Mouse (Mus musculus) frontal cortex, adult (tissue): ENCODE measurements around the gene Gpc6.

Experiments
- ATAC-seq: cut with Nextera tagmentation; 2 replicates; pipeline ENCODE4 v1.9.2; 2017; ENCODE audit warnings: mild to moderate bottlenecking, moderate library complexity, mixed read lengths; ENCODE audit not compliant: low TSS enrichment

The Gpc6 gene

DNA sequence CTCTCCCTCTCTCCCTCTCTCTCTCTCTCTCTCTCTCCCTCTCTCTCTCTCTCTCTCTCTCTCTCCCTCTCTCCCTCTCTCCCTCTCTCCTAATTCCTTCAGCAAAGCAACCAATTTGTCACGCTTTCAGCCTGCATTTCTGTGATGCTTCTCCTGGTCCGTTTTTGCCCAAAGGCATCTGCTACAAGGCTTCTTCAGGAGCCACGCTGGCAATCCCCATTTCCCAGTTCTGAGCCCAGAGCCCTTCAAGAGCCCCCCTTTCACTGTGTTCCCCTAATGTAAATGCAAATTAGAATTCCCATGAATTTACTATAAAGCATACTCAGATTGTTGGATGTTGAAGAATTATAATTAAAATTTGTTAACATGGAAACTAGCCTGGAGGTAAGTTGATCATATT lies 686.0 kb downstream of the Gpc6 start:
- ATAC-seq: no peak

DNA sequence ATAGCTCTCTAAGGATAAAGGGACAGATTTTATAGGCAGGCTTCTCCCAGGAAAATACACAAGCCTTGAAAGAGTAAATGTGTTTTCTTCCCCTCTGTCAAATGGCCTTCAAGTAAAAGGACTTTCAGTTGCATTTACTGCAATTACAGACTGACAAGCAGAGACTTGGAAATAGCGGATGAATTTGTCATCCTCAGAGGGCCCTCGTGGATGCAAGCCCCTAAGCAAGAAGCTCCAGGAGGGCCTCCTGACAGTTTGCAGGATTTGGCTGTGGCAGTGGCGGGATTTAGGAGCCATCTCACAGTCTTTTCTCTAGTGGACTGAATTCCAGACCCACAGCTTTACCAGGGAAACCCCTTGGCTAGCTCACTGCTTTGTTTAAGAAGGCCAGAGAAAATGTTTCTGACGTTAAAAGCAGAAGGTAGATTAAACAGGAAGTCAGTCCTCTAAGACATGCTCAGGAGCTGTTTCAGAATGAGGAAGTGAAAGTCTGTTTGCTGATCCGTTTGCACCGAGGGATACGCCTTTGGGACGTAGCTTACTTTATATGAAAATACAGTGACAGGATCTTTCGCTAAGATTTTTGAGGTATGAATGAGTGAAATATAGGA lies 700.1 kb downstream of the Gpc6 start:
- ATAC-seq: no peak

DNA sequence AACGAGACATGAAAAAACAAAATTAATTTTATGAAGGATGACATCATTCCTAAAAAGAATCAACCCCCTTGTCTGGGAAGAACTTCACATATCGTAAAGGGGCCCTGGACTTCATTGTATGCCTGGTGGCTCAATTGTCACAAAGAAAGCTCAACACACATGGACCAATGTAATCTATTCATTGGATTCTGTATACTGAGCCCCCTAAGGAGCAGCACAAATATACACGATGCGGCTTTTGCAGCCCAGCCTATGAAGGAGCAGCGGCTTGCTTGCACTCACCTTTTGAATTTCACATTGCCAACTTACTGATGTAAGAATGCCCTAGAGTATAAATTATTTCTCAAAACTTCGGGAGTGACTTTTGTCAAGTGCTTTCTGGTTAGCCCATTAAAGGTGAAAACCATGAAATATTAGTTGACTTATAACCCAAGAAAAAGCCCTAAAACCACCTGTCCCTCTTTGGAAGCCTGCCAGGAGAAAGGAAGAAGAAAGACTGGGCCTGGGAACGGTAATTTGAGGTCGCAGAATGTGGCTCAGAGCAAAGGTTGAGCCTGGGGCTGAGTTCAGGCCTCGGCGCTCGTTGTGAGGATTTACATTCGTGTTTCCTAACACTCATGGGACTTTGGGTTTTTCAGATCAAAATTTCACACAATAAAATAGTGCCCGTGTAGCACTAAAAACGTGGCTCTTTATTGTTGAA lies 709.3 kb downstream of the Gpc6 start:
- no peak for ATAC-seq

DNA sequence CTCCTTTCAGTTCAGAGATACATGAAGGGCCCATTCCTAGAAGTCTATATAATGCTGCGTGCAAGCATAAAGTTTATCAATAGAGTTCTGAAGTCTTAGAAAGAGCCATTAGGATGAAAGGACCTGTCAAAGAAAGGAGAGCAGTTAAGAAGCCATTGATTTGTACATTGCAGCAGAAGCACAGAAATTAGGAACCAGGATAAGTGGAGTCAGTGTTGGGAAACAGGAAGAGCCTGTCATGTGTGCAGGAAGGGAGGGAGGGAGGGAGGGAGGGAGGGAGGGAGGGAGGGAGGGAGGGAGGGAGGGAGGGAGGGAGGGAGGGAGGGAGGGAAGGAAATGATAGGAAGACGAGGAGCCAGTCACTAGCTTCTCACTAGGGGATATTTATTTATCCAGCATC lies 716.7 kb downstream of the Gpc6 start:
- no peak for ATAC-seq

DNA sequence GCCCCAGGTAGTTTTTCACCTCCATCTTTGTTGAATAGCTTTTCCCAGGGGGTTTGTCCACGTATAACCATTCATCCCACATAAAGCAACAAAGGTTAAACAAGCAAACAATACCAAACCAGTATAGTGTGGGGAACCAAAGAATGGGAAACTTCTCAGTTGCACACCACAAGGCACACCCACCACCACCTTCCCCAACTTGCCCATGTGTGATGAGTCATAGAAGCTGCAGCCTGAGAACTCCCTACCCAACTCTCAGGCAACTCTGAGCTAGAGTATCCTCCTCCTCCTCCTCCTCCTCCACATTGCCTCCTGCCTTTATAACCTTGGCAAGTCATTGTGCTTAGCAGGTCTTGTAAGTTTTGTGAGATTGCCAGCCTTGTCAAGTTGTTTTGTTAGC lies 718.0 kb downstream of the Gpc6 start:
- ATAC-seq: no peak

DNA sequence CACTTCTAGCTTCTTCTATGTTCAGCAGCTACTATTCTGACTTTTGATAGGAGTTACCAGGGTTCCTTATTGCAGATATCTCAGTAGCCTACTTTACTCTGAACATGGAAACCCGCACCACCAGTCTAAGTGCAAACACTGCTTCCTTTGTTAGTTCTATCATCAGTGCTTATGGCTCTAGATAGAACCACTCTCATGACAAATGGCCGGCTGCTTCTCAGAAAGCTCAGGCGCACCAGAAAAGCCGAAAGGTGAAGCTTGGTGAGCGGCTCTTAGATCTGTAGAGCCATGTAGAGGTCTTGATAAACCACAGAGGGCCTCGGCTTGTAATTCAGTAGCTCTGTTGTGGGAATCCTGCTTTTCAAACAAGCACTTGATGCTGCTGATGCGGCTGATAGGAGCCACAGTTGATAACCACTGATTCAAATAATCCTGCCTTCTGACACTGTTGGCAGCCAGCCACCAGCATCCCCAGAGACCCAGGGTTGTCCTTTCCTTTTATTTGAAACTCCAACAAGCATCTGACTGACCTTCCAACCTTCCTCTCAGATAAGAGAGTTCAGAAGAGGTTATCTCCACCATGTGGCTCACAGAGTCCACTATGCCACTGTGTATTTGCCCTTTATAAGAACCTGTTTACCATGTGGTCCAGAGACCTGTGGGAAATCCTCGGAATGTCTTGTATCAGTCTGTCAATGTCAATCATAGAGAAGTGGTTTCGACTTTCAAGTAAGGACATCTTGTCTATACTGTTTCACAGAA lies 723.3 kb downstream of the Gpc6 start:
- no peak for ATAC-seq

DNA sequence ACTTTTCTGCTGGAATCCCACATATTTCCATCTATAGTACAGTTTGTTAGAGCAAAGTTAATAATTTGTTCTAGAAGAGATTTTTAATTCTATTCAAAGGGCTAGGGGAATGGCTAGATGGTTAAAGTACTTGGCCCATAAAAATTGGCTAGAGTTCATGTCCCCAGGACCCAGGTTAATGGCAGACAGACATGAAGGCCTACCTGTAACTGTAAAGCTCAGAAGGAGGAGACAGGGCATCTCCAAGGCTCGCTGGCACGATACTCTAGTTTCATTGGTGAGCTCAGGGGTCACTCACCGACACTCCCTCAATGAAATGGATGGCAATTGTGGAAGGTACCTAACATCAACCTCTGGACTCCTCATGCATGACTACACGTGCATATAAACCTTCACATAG lies 725.0 kb downstream of the Gpc6 start:
- ATAC-seq: no peak

DNA sequence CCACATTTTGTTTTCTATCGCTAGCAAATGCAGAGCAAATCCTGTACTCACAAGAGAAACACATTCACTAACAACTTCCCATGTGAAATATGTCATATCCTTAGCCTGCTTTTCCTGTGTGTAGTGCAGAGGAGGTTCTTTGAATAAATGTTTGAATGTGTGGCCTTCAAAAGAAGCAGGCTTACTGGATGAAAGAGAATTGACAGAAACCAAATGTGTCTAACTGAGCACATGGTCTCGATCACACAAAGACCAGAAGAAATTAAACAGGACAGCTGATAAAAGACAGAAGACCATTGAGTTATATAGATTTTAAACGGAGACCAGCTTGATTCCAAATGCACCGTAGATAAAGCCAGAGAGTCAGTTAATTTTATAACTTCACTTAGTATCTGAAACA lies 726.2 kb downstream of the Gpc6 start:
- no peak for ATAC-seq

DNA sequence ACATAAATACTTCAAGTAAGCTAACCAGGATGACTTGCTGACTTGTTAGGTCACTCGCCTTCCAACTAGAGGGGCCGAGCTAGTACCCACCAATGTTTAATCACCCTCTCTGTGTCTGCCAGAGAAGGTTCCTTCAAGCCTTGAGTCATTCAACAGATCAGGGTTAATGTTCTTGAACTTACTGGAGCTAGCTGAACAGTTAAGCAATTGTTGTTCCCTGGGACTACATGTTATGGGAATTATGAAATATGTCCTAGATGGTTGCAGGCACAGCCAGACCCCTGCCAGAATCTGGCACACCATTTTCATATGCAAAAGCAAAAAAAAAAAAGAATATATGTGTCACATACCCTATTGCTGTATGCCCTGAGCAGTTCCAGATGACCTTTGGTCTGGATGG lies 726.8 kb downstream of the Gpc6 start:
- no peak for ATAC-seq

DNA sequence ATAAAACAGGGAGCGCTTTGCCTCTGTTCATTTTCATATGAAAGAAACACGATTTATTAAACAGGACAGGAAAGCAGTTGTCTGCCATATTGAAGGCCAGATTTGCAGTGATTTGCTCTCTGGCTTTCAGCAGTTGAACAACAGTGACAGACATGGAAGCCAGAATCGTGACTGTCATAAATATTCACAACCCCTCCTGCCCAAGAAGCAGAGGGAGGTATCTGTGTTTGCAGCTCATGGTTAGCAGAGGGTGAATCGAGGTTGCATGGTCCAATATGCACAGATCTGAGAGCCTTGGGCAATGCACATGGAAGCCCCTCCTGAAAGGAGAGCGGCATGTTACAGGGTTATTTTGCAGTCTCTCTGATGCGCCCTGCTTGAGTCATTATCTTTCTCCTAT lies 730.3 kb downstream of the Gpc6 start:
- no peak for ATAC-seq

DNA sequence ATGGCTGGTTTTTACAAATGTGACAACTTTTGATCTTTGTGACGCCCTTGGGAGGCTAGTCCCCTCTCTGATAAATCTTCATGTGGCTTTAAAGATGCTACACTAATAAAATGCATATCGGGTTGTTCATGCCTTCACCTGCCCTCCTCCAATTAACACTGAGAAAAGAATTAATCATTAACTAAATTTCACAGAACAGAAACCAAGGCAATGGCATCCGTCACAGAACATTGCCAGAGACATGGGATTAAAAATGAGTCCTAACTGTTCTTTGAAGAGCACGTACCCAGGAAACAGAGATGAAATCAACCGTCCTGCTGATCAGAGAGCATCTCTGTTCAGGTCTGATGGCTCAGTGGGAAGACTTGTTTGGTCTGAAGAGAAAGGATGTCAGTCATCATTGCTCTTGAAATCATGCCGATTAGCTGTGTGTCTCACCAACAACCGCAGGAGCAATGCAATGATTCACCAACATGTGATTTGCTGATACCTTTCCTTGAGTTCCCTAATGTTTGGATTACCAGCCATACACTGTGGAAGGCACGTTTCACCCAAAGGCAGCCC lies 734.2 kb downstream of the Gpc6 start:
- ATAC-seq: no peak

DNA sequence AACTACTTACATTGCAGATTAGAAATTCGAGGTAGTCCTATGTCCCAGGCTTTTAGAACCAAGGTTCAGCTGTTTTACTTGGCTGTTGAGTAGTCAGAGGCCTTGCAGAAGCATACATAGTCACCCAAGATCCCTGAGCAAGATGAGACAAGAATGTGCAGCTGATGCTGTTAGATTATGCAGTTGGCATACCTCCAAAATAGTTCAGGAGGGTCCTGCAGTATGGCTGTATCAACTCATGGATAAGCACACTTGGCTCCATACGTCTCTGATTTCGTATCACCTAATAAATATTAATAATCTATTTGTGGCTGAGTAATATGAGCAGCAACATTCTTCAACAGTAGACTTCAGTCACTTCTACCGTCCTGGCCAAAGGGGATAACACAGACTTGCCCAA lies 737.1 kb downstream of the Gpc6 start:
- no peak for ATAC-seq

DNA sequence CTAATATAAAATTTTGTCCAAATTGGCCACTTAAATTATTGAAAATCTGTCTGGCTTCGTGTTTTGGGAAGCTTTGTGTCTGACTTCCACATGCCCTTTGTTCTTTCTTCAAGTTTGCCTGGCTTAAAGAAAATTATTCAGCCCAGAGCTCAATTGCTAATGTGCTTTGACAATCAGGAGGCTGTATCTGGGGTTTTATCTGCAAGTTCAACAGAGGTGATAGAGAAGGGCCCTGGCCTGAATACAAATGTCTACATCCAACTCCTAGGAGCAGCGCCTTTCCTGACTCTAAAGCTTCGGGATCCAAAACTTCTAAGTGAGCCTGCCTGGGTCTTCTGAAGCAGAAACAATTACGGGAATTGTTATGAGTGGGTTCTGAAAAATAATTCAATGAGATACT lies 739.7 kb downstream of the Gpc6 start:
- no peak for ATAC-seq

DNA sequence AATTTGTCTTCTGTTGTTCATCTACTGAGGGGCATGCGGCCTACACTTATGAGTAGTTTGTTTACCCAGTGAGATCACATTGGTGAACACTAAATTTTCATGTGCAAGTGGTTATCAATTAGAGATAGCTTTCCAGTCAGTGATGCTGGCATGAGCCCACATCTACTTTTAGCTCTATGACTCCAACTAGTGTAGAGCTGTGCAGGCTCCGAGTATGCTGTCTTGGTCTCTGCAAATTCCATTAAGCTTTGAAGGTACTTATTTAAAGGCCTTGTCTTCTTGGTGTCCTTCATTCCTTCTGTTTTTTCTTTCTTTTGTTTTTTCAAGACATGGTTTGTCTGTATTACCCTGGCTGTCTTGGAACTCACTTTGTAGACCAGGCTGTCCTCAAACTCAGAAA lies 741.0 kb downstream of the Gpc6 start:
- no peak for ATAC-seq

DNA sequence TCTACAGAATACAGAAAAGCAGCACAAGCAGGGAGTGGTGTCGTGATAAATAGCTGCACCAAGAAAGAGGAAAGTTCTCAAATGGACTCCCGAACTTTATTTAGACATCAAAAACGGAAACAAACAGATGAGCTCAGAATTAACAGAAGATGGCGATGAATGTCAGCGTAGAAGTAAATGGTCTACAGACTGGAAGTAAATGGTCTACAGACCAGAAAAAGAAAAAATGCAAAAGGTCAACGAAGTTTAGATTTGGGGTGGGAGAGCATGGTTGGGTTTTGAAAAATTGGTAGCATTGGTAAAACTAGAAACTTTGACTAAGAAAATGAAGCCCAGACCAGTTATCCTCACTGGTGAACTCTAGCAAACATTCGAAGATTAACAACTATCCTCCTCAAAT lies 748.4 kb downstream of the Gpc6 start:
- ATAC-seq: no peak

DNA sequence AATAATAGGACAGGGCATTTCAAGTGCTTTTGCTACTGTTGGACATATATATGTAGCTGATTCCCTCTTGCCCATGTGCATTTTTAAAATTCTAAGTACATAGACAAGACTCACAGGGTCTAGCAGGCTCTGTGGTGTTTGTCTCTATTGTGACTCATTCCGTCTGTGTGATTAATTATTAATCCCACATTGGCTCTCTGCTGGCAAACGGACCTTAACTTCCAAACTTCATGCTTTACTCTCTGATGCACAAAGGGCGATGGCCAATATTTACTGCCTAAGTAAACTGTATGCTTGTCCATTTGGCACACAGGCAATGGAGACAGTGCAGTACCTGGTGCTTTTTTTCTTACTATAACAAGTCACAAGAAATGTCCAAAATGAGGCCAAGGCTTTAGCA lies 749.4 kb downstream of the Gpc6 start:
- no peak for ATAC-seq

DNA sequence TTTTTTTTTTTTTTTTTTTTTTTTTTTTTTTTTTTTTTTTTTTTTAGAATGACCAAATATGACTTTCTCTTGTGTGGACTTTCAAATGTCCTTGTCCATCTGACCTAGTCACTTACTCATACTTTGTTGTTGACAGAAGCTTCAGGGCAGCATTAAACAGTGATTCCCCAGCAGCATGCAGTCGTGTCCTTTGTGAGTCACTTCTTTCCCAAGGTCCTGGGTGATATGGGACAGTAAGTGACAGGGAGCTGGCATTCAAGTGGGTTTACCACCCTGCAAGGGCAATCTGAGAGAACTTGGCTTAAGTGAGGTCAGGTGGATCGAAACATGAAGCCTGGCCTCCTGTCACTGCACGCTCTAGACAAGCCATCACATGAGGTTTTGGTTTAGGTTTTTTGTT lies 754.8 kb downstream of the Gpc6 start:
- no peak for ATAC-seq

DNA sequence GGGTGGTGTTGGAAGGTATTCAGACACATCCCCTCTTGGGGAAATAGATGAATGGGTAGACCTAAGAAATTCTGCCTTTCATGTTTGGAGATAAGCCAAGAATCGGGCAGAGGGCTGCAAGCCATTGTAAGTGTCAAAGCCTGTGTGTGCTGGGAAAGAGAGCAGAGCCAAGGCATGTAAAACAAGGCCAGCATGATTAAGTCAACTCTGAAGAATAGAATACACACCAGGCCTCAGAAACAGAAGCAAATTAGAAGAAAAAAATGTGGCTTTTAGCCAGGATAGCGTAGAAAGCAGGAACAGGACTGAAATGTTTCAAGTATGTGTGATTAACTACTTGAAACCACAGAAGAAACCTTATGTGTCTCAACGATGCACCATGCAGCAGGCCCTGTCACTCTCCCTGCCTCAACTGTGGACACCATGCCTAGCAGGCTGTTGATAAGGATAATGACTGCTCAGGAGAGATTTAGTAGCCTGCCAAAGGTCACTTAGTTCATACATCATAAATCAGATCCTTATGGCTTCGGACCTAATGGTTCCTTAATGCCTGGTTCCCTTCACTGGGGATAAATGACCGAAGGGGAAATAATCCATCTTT lies 756.3 kb downstream of the Gpc6 start:
- no peak for ATAC-seq

DNA sequence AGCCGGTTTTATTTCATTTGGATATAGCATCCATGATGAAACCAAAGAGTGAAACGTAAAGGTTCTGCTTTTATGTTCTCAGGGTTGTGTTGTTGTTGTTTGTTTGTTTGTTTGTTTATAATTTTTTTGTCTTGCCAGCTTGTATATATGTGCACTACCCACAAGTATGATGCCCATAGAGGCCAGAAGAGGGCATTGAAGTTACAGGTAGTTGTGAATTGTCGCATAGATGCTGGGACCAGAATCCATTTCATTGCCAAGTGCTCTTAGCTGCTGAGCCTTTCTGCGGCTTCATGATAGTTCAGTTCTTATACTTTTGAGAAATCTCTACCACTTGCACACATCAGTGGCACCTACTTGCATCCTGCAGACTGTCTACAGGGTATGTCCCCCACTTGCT lies 758.0 kb downstream of the Gpc6 start:
- no peak for ATAC-seq

DNA sequence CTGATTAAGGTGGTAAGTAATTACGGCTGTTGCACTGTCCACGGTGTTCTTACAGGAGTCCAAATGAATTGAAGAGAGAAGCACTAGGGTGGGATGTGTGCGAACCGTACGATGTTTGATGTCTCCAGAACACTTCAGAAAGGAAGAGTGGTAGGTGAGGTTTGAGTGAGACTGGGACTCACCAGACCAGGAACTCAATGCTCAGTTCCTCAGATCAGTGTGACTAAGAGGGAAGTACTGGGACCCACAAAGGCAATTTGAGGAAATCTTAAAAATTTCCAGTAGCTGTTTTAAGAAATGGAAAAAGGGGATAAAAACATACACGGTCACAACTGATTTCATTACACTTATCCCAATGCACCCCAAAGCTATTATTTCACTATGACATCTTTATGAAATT lies 764.7 kb downstream of the Gpc6 start:
- no peak for ATAC-seq

DNA sequence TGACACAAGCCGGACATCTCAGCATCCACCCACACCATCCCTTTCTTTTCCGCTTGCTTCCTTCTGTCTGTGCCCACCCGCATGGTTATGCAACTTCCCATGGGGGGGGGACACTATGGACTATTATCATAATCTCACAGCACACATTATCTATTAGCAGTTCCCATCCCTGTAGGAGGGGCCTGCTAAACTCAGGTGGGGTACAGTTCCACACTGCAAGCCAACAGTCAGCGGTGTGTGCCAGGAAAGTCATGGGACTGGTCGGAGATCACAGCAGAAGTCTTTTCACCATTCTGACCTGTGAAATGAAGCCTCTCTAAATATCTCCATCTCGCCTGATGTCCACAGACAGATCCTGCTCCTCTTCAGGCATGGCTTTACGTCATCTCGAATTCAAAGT lies 770.5 kb downstream of the Gpc6 start:
- no peak; the same call in 1 of the 2 replicates for ATAC-seq

DNA sequence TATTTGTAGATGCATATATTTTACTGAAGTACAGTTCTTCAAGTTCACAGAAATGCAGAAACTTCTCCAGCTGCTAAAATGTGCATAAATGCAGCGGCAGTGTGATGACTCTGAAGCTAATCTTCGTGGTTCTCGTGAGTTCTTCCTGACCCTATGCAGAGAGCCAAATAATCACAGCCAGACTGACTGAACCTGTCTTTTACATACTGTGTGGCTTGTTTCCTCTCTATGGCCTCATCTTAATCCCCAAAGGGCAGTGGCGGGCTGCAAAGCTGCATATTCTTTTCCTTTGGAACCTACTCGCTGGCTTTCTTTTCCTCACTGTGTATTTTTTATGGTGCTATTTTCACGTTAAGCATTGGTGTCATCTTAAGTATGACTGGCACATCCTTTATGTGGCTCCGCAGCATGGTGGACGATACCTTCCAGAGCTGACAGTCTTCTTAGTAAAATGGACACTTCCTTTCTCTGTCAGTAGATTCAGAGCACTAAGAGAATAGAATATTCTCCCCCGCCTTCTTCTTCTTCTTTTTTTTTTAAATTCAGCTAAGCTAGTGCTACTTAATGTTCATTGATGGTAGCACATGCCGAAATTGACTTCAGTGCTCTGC lies 775.7 kb downstream of the Gpc6 start:
- no peak for ATAC-seq
